Mouse (Mus musculus): ENCODE measurements around the gene Tecta.

Tecta gene

DNA sequence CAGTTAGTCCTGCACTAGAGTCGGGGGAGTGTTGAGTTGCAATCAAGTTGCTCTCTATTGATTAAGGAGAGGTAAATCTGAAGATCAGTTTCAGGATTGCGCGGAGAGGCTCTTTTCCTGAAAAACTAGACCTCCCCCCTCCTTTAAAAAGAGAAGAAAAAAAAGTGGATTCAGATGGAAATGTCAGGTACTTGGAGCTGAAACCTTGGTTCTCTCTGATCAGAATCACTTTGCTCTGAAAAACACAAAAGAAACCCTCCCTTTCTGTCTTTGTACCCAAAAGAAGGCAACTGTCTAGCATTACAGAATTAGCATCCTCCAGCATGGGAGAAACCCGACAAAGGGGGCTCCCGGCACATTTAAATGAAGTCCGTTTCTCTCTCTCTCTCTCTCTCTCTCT lies at the start of gene Tecta:
Gene Tecta, minus strand, starts transcription at position 101 of the 400 bp plus-strand sequence.
- no peak for DNase-seq (ENCODE audit: low read depth, low spot score)

DNA sequence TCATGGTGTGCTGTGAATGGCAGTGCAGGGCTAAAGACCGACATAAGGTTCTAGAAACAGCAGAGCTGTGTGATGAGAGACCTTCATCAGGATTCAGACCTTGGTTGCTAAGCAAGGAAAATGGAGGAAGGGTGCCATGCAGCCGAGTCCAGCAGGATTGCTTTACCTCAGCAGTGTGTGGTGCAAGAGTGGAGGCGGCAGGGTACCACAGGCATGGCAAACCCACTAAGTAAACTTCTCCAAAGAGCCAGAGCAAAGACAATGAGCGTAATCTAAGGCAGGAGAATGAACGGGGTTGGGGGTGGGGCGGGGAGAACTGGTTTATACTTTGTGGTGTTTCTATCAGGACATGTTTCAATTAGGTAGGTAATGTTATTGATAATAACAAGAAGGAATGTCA lies 49.3 kb upstream of the Tecta start:
- DNase-seq (ENCODE audit: low read depth, low spot score), result no peak

DNA sequence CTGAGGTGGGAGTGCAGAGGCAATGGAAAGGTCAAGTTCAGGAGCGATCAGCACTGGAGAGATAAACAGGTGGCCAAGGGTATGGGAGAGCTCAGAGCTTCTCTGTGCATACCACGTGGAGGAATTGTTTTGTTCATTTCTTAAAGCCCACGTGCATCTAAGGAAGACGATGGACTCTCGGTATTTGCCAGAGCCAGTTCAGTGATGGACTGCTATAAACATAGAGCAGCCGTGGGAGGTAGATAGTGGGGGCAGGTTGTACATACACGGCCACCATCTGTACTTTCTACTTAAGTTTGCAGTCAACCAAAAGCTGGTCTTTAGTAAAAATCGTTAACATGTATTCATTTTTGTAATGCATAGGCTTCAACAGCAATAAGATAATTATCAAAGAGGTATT lies 42.4 kb upstream of the Tecta start:
- DNase-seq (ENCODE audit: low read depth, low spot score), result no peak

DNA sequence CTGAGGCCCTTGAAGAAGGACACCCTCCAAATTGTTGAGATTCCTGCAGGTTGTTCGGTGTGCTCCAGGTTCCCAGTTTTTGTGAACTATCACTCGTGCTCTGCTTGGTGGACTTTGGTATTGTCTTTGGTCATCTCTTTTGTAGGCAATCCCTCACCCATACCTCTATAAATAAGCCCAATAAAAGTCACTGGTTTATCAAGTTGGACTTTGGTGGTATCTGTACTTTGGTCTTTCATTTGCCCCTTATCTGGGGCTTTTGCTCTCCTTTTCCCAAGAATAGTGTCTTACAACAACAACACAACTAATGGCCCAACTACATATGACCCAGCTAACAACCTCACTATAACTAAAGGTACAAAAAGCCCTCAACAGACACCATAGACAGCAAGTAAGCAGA lies 41.5 kb upstream of the Tecta start:
- DNase-seq (ENCODE audit: low read depth, low spot score), result no peak

DNA sequence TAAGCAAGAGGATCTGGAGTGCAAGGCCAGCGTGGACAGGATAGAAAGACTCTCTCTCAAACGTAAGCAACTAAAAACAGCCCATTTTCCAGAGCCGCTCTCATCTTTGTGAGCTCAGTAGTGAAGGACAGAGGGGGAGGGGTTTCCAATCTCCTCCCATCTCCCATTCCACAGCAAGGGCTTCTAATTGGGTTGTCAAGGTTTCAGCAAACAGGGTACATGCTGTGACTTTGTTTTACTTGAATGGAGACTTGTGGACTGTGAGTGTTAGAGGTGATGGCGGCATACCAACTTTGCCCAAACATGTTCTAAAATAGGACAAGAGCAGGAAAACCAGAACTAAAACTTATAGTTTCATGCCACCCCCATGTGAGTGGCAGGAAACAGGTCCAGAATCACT lies 39.7 kb upstream of the Tecta start:
- DNase-seq (ENCODE audit: low read depth, low spot score), result no peak

DNA sequence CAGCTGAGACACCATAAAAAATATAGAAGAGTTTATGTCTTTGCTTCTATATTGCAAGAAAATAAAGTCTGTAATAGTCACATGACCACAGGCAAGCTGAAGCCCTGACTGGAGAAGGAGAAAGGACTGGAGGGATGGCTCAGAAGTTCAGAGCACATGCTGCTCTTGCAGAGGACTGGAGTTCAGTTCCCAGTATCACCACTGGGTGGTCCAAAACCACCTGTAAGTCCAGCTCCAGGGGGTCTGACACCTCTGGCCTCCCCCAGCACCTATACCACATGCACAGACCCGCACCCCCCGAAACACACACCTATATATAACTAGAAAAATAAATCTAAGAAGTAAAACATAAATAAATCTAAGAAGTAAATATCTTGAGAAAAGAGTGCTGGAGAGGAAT lies 32.4 kb upstream of the Tecta start:
- DNase-seq (ENCODE audit: low read depth, low spot score), result no peak

DNA sequence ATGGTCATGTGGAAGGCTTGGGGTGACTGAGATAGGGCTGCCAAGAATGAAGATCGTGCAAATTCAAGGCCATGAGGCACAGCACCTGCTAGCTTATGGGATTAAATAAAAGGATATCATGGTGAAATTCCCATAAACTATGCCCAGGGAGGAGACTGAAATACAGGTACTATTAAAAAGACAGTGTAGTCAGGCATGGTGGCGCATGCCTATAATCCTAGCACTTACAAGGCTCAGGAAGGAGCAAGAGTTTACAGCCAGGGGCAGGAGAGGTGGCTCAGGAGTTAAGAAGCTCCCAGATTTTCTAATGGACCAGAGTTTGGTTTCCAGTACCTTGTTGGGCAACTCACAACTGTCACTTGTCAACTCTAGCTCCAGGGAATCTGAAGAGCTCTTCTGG lies 31.9 kb upstream of the Tecta start:
- DNase-seq (ENCODE audit: low read depth, low spot score), result no peak

DNA sequence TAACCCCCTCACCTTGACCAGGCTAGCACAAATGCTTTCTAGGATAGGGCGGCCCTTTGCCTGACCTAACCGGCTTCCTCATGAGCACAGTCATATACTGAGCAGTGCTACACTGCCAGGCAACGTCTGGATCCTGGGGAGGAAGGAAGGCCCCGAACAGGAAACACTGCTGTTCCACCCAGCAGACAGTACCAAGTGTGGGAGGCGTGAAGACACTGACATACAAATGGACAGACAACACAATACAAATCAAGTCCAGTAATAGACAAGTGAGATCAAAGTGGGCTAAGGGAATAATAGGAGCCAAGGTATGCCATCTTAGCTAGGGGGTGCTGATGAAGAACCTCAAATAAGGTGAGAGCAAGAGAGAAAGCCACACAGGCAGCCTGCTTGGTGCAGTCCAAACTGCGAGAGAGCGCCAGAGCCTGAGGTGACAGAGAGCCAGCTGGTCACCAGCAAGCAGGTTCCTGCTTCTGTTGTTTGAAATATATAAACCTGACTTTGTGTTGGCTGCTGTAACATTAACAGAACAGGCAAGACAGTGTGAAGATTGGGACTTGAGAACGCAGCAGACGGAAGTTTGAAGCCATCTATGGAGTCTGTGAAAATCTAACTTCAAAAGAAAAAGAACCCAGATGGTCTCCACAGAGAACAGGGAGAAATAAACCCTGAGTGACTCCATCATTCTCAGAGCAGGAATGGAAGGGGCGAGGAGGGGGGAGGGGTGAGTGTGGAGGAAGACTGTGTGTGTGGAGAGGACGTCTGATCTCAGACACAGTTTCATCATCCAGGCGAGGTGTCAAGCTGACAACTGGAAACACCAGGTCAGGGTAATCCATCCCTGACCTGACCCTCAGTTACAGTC lies 28.6 kb upstream of the Tecta start:
- no peak for DNase-seq (ENCODE audit: low read depth, low spot score)

DNA sequence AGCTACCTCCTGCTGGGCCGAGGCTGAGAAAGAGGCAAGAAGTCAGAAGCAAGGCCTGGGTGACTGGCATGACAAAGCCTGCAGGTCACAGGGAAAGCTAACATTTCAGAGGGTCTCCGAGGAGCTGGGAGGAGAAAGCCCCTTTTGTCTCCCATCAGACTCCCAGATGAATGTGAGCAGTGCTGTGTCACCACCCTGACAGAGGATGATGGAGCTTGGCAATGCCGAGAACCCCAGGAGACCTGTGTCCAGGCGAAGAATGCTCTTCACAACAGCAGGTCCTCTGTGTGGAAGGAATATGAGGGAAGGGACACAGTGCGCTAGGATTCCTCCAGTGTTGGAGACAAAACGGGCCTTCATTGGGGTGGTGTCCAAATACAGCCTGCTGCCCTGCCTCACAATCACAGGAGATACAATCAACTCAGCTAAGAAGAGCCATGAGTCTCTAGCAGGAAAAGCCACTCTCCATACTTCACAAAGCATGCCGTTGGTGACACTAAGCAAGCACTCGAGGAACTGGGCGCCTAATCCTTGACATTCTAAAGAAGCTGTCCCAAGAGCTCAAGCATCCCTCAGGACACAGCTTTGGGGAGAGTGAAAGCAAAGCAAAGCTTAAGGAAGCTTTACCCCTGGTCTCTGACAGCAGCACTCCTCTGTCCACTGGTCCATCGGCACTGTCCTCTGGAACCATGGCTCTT lies 27.1 kb upstream of the Tecta start:
- DNase-seq (ENCODE audit: low read depth, low spot score), result peak; percentile 52

DNA sequence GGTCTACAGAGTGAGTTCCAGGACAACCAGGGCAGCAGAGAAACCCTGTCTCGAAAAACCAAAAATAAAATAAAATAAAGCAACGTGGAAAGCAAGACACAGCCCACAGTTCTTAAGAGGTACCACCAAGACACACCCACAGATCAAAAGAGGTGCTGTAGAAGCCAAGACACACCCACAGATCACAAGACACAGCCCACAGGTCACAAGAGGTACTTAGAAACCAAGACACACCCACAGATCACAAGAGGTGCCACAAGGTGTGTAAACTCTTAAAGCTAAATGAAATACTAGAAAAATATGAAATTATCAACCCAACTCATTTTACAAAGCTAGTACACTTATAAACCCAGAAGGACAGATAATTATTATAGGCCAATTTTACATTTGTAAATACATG lies 23.9 kb upstream of the Tecta start:
- no peak for DNase-seq (ENCODE audit: low read depth, low spot score)

DNA sequence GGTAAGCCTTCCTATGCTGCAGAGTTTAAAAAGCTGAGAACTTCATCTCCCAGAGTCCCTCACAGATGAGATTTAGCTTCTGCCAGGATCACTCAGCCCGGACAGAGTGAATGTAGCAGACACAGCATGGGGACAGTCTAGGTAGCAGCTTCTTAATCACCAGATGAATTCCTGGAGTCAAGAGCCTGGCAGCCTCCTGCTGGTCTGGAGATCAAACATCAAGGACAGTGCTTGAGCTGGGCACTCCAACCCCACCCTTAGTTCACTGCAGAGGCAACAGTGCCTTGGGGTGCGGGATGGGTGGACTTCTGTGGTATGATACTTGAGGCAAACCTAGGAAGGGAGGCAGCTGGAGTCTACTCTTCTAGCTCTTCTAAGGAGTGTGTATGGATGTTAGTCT lies 20.0 kb upstream of the Tecta start:
- no peak for DNase-seq (ENCODE audit: low read depth, low spot score)

DNA sequence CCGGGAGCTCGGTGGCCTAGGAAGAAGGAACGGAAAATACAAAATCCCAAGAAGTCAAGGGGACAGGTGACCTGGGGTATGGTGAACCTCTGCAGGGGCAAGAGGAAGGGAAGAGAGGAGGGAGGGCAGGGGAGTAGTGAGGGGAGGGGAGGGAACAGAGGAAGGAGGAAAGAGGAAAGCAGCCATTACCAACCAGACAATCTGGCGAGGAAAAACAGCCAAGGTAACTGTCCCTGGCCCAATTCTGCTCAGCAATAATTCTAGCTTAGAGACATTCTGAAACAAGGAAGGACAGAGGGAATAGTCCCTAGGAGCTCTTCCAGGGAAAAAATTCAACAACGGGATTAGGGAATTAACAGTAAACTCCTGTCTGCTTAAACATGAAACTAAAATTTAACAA lies 19.1 kb upstream of the Tecta start:
- DNase-seq (ENCODE audit: low read depth, low spot score), result no peak

DNA sequence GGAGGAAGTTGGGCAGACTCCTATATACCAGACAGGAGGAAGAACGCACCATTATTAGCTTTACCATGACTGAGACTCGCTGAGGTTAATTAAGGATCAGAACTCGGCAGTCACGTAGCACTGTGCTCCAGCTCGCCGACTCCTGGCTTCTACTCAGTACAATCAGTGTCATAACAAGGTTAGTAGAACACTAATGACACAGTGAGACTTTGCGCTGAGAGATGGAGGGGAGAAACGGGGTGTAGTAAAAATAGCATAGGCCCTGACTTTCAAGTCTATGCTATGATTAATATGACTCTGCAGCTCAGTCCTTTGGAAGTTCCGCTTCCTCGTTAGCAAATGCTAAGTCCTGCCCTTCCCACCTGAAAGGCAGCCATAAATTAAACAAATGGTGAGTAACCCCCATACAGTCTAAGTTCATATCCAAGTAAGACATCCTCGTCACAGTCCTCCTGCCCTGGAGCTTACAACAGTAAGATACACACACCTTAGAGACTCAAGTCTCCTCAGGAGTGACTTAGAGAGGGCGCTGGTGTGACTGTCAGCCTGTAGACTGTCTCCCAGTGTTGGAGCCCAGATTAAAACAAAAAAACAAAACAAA lies 17.7 kb upstream of the Tecta start:
- DNase-seq (ENCODE audit: low read depth, low spot score), result no peak

DNA sequence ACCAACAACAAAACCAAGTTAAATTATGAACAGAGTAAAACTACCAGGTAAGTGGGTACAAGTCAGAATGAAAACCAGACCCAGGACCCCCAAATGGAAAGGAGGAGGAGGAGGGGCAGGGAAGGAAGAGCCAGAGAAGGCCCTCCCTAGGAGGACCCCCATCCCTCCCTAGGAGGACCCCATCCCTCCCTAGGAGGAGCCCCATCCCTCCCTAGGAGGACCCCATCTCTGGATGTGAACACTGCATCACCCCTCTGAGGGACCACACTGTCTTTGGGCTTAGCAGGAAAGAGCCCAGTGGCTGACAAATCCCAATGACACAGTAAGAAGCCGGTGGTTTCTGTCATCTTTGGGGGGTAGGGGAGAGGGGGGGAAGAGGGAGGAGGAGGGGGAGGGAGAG lies 15.5 kb upstream of the Tecta start:
- no peak for DNase-seq (ENCODE audit: low read depth, low spot score)

DNA sequence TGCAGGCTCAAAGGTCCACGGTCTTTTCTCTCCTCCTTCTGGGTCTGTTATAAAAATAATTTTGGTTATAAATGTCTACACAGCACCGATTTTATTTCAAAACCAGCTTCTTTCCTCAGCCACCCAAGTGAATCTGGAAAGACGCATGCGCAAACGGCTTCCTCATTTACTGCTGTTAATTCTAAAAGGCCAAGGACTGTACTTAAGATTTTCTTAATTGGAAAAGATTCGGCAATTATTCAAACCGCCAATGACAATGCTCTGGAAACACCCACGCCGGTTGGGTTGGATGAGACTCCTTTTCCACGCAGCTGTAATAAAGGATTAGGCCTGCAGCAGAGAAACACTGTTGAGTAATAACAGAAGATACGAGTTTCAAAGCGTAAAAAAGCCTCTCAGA lies 13.6 kb upstream of the Tecta start:
- DNase-seq (ENCODE audit: low read depth, low spot score), result no peak

DNA sequence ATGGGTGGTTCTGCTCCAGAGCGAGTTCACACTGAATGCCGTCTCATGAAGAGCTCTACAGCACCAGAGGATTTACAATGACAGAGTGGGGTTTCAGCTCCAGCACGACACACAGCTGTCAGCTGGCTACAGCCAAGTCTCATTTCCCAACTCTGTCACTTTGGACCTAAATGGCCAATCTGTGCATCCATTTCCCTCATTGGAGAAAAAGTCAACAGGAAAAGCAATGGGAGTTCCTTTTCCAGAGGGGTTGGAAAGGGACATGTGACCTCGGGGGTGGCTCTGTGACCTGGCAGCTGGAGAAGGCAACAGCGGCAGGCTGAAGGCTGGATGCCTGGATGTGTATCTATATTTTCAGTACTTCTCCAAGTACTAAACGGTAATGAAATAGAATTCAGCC lies 11.6 kb upstream of the Tecta start:
- DNase-seq (ENCODE audit: low read depth, low spot score), result no peak

DNA sequence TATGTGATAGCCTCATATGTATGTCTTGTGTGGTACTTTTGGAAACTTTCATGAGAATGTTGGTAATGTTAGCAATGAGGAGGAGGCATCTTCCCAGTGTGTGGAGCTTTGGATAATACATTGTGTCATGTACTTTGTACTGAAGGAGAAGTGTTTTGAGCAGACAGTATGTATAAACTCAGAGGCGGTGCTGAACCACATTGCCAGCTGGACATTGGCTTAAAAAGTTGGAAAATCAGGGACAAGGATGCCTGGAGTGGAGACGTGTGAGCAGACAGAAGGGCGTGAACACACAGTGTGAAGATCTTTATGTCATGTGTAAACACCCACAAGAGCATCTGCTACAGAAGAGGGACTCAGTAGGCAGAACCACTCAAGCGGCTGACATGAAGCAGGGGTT lies 6.0 kb upstream of the Tecta start:
- DNase-seq (ENCODE audit: low read depth, low spot score), result no peak

DNA sequence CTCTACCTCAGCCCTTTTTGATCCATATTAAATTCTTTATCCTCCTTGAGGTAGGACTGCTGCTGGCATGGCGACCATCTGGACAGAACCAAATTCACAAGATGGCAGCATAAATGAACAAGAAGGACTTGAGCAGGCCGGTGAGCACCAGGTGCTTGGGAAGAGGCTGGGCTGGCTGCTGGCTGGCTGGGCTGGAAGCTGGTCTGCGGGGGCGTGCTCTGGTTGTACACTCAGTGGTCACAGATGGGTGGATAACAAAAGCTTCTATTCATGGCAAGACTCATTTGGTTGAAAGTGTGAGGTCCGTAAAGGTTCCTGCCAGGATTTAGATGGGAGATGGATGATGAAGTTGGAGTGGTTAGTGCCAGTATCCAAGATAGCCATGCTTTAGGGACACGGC lies 1.8 kb upstream of the Tecta start:
- no peak for DNase-seq (ENCODE audit: low read depth, low spot score)

DNA sequence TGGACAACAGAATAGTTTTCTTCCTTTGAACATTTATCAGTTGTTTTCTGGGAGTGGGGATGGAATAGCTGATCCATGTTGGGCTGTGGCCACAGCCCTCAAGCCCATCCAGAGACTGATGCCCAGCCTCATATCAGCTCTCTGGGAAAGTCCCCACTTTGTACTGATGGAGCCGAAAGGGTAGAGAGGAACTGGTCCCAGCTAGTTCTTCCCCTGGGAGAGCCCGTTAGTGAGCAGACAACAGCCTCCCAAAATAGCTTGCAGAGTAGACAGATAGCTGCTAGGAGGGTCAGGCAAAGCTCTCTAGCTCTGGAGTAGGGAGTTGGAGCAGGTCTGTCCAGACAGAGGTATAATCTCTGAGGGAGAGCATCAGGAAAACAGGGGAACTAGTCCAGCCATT lies 3.6 kb downstream of the Tecta start:
- DNase-seq (ENCODE audit: low read depth, low spot score), result no peak

DNA sequence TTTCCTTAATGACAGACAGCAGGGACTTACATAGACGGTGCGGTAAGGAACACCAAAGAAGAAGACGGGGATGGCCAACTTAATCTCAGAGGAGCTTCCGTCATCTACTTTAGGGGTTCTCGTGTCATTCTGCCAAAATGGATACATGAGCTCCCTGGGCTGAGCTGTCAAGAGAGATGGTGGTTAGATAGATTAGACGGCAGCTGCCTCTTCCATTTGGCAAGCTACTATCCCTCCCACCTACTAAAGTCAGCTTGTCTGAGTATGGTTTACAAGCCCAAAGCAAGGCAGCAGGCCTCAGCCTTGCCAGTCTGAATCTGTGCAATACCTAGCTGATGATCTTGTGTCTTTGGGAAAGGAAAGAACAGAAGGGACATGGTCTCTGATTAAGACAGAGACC lies 4.8 kb downstream of the Tecta start:
- DNase-seq (ENCODE audit: low read depth, low spot score), result no peak

DNA sequence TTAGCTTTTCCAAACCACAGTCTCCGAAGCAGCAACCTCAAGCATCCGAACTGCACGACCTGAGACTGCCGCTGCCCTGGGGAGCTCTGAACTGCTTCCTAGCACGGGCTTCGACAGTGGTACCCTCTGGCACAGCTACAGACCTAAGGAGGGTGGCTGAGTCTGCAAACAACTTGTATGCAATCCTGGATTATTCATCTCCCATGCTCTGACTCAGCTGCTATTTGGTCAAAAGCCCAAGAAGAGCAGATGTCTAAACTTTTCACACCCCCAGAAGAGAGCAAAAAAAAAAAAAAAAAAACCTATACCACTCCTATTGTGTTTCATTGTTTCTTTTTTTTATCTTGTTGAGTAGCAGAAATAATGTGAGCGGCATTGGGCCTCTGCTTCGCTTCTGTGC lies 5.4 kb downstream of the Tecta start:
- DNase-seq (ENCODE audit: low read depth, low spot score), result no peak

DNA sequence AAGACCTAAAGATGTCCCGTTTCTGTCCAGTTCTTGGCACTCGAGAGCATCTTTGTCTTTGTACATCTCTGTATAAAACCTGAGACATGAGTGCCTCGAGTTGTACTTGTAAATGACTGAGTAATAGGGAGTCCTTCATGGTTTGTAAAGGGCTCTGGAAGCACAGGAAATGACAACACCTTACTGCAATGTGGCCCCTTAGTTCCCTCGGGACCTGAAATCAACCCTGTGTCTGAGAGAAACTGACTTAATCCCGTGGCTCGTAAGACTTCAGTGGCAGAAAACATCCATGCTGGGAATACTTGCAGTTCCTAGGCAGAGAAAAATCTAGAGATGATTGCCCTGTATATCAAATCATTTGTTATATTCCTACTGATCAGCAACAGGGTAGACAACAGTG lies 6.8 kb downstream of the Tecta start:
- peak; percentile 37 for DNase-seq (ENCODE audit: low read depth, low spot score)

DNA sequence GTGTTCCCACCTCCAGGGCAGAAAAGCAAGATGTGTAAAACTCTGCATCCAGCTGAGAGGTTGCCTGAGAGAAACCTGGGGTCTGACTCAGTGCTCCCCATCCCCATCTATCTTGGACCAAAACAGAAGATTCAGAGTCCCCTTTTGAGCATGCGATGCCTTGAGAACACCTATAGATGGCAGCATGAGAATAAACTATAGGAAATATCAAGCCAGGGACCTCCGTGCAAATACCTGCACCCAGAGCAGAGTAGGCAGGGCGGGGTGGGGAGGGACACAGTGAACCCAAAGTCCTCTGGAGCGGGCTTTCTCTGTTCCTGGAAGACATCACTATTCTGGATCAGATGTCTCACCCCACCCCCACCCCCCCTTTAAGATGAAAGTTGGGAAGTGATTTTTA lies 11.2 kb downstream of the Tecta start:
- no peak for DNase-seq (ENCODE audit: low read depth, low spot score)

All from mesoderm, embryonic 11.5 days (tissue).